ENCODE assay signal across 26 mouse cellular contexts in genomic region chr1:55633326-55633725, GRCm38 (mm10).
DNase-seq lines count a peak whose midpoint lies in the region; ATAC-seq and TF ChIP-seq lines count a peak whose summit lies in the region.
"Had no signal": no experiment of that assay in that cellular context is flagged by ENCODE, and none has a peak within 500 bp of the region (broad histone marks: within the 10 kb centered on the region; RNA-seq: fewer than 3 reads in every experiment).

No protein-coding gene starts in this region.

- no peak overlapping the region for H3K9ac ChIP-seq in hindbrain, postnatal 0 days (replicated peaks; ENCODE audit: low read length)
- no peak overlapping the region for H3K9ac ChIP-seq in hindbrain, embryonic 13.5 days
- H3K9ac ChIP-seq in lung, embryonic 14.5 days = no peak overlapping the region
- H3K9ac ChIP-seq: embryonic facial prominence, embryonic 12.5 days; forebrain, embryonic 12.5 days; forebrain, postnatal 0 days; hindbrain, embryonic 12.5 days had no signal

- H3K9me3 ChIP-seq in hindbrain, postnatal 0 days (ENCODE audit: low read length) = no peaks in the 10 kb centered on the region
- no peaks in the 10 kb centered on the region for H3K9me3 ChIP-seq in hindbrain, embryonic 13.5 days
- no peaks in the 10 kb centered on the region for H3K9me3 ChIP-seq in lung, embryonic 14.5 days (ENCODE audit: low read depth, low read length)
- H3K9me3 ChIP-seq: embryonic facial prominence, embryonic 12.5 days; forebrain, embryonic 12.5 days; hindbrain, embryonic 12.5 days had no signal

- TF ChIP-seq POLR2A in lung, adult 2 months (IDR thresholded peaks at IDR 0.05; ENCODE audit: borderline replicate concordance, extremely low read depth, low read depth, low read length) = no peak

- no peak overlapping the region for H3K27ac ChIP-seq in hindbrain, postnatal 0 days
- H3K27ac ChIP-seq in hindbrain, embryonic 13.5 days = no peak overlapping the region
- H3K27ac ChIP-seq in lung, embryonic 14.5 days (ENCODE audit: low read depth) = no peak overlapping the region
- H3K27ac ChIP-seq: embryonic facial prominence, embryonic 12.5 days; forebrain, embryonic 12.5 days; gastrocnemius, adult 2 months; hindbrain, embryonic 12.5 days had no signal

- no peak overlapping the region for H3K4me3 ChIP-seq in hindbrain, postnatal 0 days (ENCODE audit: low read length)
- H3K4me3 ChIP-seq in hindbrain, embryonic 13.5 days = no peak overlapping the region
- H3K4me3 ChIP-seq in lung, embryonic 14.5 days (ENCODE audit: low read depth, low read length) = no peak overlapping the region
- H3K4me3 ChIP-seq in lung, adult 2 months (replicated peaks; ENCODE audit: extremely low read depth, low read depth, low read length) = no peak overlapping the region
- H3K4me3 ChIP-seq: embryonic facial prominence, embryonic 12.5 days; erythroblast, embryonic 14.5 days; forebrain, embryonic 12.5 days; gastrocnemius, adult 2 months; hindbrain, embryonic 12.5 days had no signal

- ATAC-seq in hindbrain, postnatal 0 days = no peak
- ATAC-seq in hindbrain, embryonic 13.5 days (ENCODE audit: low FRiP score) = no peak
- no peak for ATAC-seq in lung, embryonic 14.5 days (ENCODE audit: insufficient read depth)
- ATAC-seq: activated CD4-positive, CD25-positive, alpha-beta regulatory T cell, adult 4 months; forebrain, postnatal 0 days; hindbrain, embryonic 16.5 days; inflammation-experienced regulatory T-cells, adult 6 months had no signal

- DNase-seq in cerebellum, postnatal 10 days = peak; percentile 33 to 36
- no peak for DNase-seq in cerebellum, postnatal 4 days (ENCODE audit: low spot score in 2 of 2)
- DNase-seq in hindbrain, postnatal 0 days (ENCODE audit: low spot score) = peak; percentile 28
- DNase-seq in lung, embryonic 14.5 days = peak; percentile 55
- no peak for DNase-seq in lung, adult 2 months
- peak; percentile 35 for DNase-seq in brain, adult 2 months (ENCODE audit: low read depth, low spot score)
- no peak for DNase-seq in kidney, adult 11 months
- DNase-seq: adrenal gland, adult 8-10 months; adrenal gland, postnatal 25 days; cerebellum, adult 11 months; cerebellum, adult 2 months; cerebellum, adult 9-11 months; cerebellum, postnatal 36 days; forebrain, postnatal 0 days; gastrocnemius, adult 2 months; gastrocnemius, postnatal 14 days; heart, adult 11 months had no signal

- H3K36me3 ChIP-seq in hindbrain, postnatal 0 days (ENCODE audit: insufficient read depth, low read length) = no peaks in the 10 kb centered on the region
- H3K36me3 ChIP-seq in hindbrain, embryonic 13.5 days = no peaks in the 10 kb centered on the region
- no peaks in the 10 kb centered on the region for H3K36me3 ChIP-seq in lung, embryonic 14.5 days (ENCODE audit: insufficient read depth)
- H3K36me3 ChIP-seq: embryonic facial prominence, embryonic 12.5 days; forebrain, embryonic 12.5 days; hindbrain, embryonic 12.5 days had no signal

- TF ChIP-seq CTCF in hindbrain, postnatal 0 days (IDR thresholded peaks at IDR 0.05; ENCODE audit: low read depth) = no peak
- no peak for TF ChIP-seq CTCF in lung, embryonic 14.5 days (IDR thresholded peaks at IDR 0.05; ENCODE audit: low read depth)
- no peak for TF ChIP-seq CTCF in lung, adult 2 months (IDR thresholded peaks at IDR 0.05; ENCODE audit: insufficient read depth, low read length)

- no peaks in the 10 kb centered on the region for H3K27me3 ChIP-seq in hindbrain, postnatal 0 days (ENCODE audit: insufficient read depth, low read length)
- 0 out of 2 replicates have a peak, but pooled peaks cover 2% of the 10 kb centered on the region for H3K27me3 ChIP-seq in hindbrain, embryonic 13.5 days
- H3K27me3 ChIP-seq in lung, embryonic 14.5 days (ENCODE audit: insufficient read depth, low read length) = no peaks in the 10 kb centered on the region
- H3K27me3 ChIP-seq: embryonic facial prominence, embryonic 12.5 days; forebrain, embryonic 12.5 days; hindbrain, embryonic 12.5 days had no signal

- no peak overlapping the region for H3K4me2 ChIP-seq in hindbrain, postnatal 0 days (ENCODE audit: low read depth, low read length)
- no peak overlapping the region for H3K4me2 ChIP-seq in hindbrain, embryonic 13.5 days
- no peak overlapping the region for H3K4me2 ChIP-seq in lung, embryonic 14.5 days
- H3K4me2 ChIP-seq: embryonic facial prominence, embryonic 12.5 days; forebrain, embryonic 12.5 days; heart, embryonic 11.5 days; hindbrain, embryonic 12.5 days had no signal

- 63% methylated on average over 4 of the region's 4 CpGs for WGBS in hindbrain, postnatal 0 days
- 82% methylated on average over 4 of the region's 4 CpGs for WGBS in hindbrain, embryonic 13.5 days
- WGBS in lung, embryonic 14.5 days = 68% methylated on average over 4 of the region's 4 CpGs
- WGBS in lung, adult 2 months = 73% methylated on average over 4 of the region's 4 CpGs

- no peaks in the 10 kb centered on the region for H3K4me1 ChIP-seq in hindbrain, postnatal 0 days (ENCODE audit: insufficient read depth, low read length)
- H3K4me1 ChIP-seq in hindbrain, embryonic 13.5 days (replicated peaks) = no peaks in the 10 kb centered on the region
- no peaks in the 10 kb centered on the region for H3K4me1 ChIP-seq in lung, embryonic 14.5 days (ENCODE audit: insufficient read depth)
- no peaks in the 10 kb centered on the region for H3K4me1 ChIP-seq in lung, adult 2 months (ENCODE audit: control insufficient read depth, insufficient read depth, low read length)
- H3K4me1 ChIP-seq: embryonic facial prominence, embryonic 12.5 days; hindbrain, embryonic 12.5 days had no signal

Comparison
In these comparisons a context has a peak if more than half of its experiments do, and no peak if none do; other contexts are left out.
1. DNase-seq: peak in cerebellum, postnatal 10 days (2 of 2), hindbrain, postnatal 0 days (single experiment), lung, embryonic 14.5 days (single experiment) and brain, adult 2 months (single experiment); none in cerebellum, postnatal 4 days (0 of 2), lung, adult 2 months (single experiment) and kidney, adult 11 months (single experiment).